Mouse (Mus musculus) limb, embryonic 10.5 days (tissue): ENCODE results near the gene Rilpl1. TPM values are rescaled to one million over a fixed set of nuclear protein-coding genes. Genes with fewer than 3 reads are reported as not detected.

ENCODE experiments used
- DNase-seq: peaks from one replicate; pipeline ENCODE4 v3.0.0-alpha.2; 2017; ENCODE audit warnings: low spot score
- H3K27ac ChIP-seq: fragments of 300-500 bp; sonication (generic); 2 replicates; pipeline ENCODE4 v1.5.1; 2016; ENCODE audit warnings: mild to moderate bottlenecking
- H3K27me3 ChIP-seq: fragments of 300-500 bp; sonication (generic); 2 replicates; pipeline ENCODE4 v1.6.1; 2016; ENCODE audit warnings: low read depth, mild to moderate bottlenecking; ENCODE audit not compliant: poor library complexity, severe bottlenecking
- H3K36me3 ChIP-seq: fragments of 300-500 bp; sonication (generic); 2 replicates; pipeline ENCODE4 v1.6.1; 2016; ENCODE audit warnings: mild to moderate bottlenecking, moderate library complexity
- H3K4me1 ChIP-seq: fragments of 300-500 bp; sonication (generic); 2 replicates; pipeline ENCODE4 v1.6.1; 2016
- H3K4me3 ChIP-seq: fragments of 300-500 bp; sonication (generic); 2 replicates; pipeline ENCODE4 v1.5.1; 2016; ENCODE audit warnings: mild to moderate bottlenecking, moderate library complexity
- H3K9me3 ChIP-seq: fragments of 300-500 bp; sonication (generic); replicated peaks from 2 replicates; pipeline ENCODE4 v1.6.1; 2016; ENCODE audit warnings: mild to moderate bottlenecking
- WGBS: fragments of 180-500 bp; shearing (Covaris S2); methylation state at CpG from one replicate; pipeline ENCODE4 v1.1.7; 2016; 5-methylcytosine and 5-hydroxymethylcytosine counted together
- polyA plus RNA-seq: library from polyadenylated mRNA; unstranded; fragments of >200 nt; fragmentation: Nextera tagmentation; extraction: Ambion mirVana; gene quantifications from 2 replicates; pipeline ENCODE4 v1.2.1, GENCODE M21; 2016

The Rilpl1 gene
- polyA plus RNA-seq, 1 experiment from 2014 or later = 25.2 TPM

DNA sequence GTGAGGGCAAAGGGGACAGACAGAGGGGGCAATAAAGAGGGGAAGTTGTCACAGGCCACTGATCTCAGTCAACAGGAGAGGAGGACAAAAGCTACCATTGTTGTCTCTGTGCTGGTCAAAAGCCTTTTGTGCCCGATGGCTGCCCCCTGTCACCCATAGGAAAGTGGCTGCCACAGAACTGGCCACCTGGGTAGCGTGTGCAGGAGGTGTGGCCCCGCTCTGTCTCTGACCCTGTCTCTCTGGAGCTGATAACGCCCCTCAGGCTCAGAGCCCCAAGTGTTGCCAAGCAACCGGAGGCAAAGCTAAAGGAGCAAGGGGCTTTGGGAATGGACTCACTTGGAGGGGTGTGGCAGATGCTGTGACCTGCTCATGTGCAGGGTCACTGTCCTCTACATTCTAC lies 32.2 kb downstream of the Rilpl1 start:
- Histone ChIP-seq H3K27ac (no peak overlapping the region), H3K4me1 (no peaks in the 10 kb centered on the region), H3K27me3 (no peaks in the 10 kb centered on the region), H3K9me3 (no peaks in the 10 kb centered on the region), H3K36me3 (peaks cover 96% of the 10 kb centered on the region), H3K4me3 (no peak overlapping the region)
- DNase-seq = no peak
- WGBS = 65% methylated on average over 5 of the region's 5 CpGs

DNA sequence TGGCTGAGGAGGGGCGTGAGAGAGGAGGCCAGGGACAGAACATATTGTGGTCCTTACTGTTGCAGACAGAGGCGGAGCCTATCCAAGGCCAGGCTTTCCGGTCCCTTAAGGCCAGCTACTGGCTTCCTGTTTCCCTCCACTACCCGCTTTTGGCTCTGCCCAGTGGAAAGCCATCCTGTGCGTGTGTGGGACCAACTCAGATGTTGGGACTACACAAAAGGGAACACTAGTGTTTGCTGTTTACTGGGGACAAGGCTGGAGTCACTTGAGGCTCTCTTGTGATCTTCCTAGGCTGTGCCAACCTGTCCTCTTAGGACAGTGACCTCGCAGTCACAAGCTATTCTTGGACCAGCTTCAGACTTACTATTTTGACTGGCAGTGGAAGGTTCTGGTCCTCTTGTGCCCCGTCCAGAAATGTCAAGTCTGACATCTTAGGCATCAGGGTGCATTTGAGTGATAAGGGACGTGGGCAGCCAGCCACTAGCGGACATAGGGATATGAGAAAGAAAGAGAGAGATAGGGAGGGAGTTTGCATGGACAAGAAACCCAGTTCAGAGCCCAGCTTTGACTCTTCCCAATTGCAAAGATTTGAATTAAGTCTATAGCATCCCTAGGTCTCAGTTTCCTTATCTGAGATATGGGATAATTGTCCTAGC lies 32.8 kb downstream of the Rilpl1 start:
- H3K27me3 ChIP-seq = no peaks in the 10 kb centered on the region
- H3K4me3 ChIP-seq = no peak overlapping the region
- 81% methylated on average over 9 of the region's 9 CpGs for WGBS
- no peak for DNase-seq
- no peaks in the 10 kb centered on the region for H3K4me1 ChIP-seq
- 0 out of 2 replicates have a peak overlapping the region, but pooled peaks have one; percentile 14 for H3K27ac ChIP-seq
- H3K9me3 ChIP-seq = no peaks in the 10 kb centered on the region
- peaks cover 96% of the 10 kb centered on the region for H3K36me3 ChIP-seq

DNA sequence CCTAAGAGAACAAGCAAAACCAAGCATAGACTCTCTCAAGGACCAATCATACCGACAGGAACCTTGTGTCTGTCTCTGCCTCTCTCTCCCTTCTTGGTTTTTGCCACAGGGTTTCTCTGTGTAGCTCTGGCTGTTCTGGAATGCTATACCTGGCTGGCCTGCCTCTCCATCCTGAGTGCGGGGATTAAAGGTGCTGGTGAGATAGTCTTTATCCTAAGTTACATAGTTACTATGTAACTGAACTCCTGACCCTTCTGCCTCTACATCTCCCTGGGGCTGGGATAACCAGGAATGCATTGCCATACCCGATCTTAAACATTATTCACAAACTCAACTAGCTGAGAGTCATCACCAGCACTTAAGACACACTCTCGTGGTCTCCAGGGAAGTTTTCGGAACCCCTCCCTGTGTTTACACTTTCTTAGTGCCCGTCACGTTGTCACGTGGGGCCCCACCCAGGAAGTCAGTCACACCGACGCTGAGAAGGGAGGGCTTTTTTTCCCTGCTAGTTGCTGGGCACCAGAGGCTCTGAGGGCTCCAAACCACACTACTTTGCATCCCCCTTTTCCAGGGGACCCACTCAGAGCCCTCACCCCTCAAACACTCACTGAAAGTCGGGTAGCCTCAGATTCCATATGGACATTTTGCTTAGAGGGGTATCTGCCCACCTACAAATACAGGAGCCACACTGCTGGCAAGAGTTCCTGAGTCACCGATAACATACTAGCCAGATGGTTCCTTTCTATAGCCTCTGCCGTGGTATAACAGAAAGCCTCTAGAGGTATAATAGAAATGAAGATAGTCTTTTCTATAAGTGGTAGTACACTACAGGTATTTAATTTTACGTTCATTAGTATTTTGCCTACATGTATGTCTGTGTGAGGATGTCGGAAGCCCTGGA lies 34.3 kb downstream of the Rilpl1 start:
- H3K9me3 ChIP-seq = no peaks in the 10 kb centered on the region
- H3K27me3 ChIP-seq = no peaks in the 10 kb centered on the region
- no peak for DNase-seq
- no peaks in the 10 kb centered on the region for H3K4me1 ChIP-seq
- H3K36me3 ChIP-seq = peaks cover 96% of the 10 kb centered on the region
- H3K27ac ChIP-seq = no peak overlapping the region
- no peak overlapping the region for H3K4me3 ChIP-seq
- WGBS = 76% methylated on average over 15 of the region's 15 CpGs

DNA sequence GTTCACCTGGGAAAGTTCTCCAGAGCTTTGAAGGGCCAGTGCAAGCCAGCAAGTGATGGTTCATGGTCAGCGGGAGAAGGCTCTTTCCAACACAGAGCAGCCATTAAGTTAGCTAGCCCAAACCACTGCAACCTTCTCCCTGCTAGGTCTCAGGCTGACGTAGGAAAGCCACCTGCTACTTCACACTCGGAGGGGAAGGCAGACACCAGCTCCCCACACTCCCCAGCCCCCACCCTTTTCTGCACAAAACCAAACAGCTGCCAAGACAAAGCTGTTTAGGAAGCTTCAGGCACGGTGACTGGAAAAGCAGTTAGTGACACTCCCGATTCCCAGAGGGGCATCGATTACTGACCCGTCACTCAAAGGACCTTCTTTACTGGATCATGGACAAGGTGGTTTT lies 35.6 kb downstream of the Rilpl1 start:
- Histone ChIP-seq H3K4me3 (no peak overlapping the region), H3K27me3 (no peaks in the 10 kb centered on the region), H3K9me3 (no peaks in the 10 kb centered on the region), H3K4me1 (no peaks in the 10 kb centered on the region), H3K27ac (no peak overlapping the region), H3K36me3 (peaks cover 96% of the 10 kb centered on the region)
- WGBS = 79% methylated on average over 7 of the region's 7 CpGs
- DNase-seq = no peak

DNA sequence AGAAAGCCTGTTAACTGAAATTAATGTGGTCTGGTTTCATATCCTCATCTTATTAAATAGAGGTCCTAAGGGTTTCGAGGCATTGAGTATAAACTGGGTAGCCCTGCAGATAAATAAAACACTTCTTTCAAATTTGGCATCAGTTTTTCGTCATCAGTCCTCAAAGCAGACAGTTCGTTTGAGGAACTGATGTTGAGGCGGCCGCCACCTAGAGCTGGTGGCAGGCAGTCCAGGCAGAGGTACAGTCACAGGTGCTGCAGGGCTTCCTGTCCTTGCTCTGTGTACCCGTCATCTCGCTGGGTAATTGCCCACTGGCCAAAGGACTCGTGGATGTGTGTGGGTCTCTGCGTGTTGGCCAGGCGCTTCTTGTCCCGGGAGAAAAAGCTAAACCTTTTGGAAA lies 37.7 kb downstream of the Rilpl1 start:
- no peaks in the 10 kb centered on the region for H3K9me3 ChIP-seq
- no peak overlapping the region for H3K27ac ChIP-seq
- no peak overlapping the region for H3K4me3 ChIP-seq
- no peaks in the 10 kb centered on the region for H3K4me1 ChIP-seq
- H3K27me3 ChIP-seq = no peaks in the 10 kb centered on the region
- WGBS = 89% methylated on average over 11 of the region's 11 CpGs
- H3K36me3 ChIP-seq = peaks cover 97% of the 10 kb centered on the region
- no peak for DNase-seq

DNA sequence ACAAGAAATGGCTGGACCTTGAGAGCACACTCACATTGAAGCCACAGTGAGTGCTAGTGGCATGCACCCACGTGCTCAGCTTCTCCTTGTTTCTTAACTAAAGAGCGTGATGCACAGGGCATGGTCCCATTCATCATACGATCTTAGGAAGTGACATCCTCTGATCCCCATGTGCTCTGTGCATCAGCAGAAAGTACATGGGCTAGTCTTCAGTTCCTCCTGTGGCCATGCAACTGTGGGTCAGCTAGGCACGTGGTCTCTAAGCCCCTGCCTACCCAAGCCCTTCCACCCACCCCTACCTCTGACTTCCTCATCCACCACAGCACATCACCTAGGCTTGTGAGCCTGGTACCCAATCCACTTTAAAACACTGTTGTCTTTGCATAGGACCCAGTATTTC lies 38.6 kb downstream of the Rilpl1 start:
- no peak overlapping the region for H3K4me3 ChIP-seq
- no peaks in the 10 kb centered on the region for H3K4me1 ChIP-seq
- no peak overlapping the region for H3K27ac ChIP-seq
- H3K27me3 ChIP-seq = no peaks in the 10 kb centered on the region
- peaks cover 96% of the 10 kb centered on the region for H3K36me3 ChIP-seq
- WGBS = 91% methylated on average over 4 of the region's 4 CpGs
- no peak for DNase-seq
- no peaks in the 10 kb centered on the region for H3K9me3 ChIP-seq

DNA sequence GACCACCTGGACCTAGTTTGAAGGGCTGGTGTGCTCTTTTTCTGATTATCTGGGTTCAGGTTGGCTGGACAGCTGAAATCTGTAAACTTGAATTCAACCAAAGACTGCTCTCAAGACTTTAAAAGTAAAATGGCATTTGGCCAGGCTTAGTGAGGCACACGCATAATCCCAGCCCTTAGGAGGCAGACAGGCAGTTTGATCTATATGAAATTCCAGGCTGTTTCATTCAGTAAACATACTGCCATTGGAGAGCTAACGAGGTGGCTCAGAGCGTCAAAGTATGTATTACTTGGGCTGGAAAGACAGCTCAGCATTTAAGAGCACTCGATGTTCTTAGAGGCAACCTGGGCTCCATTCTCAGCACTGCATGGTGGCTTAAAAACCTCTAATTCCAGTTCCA lies 39.5 kb downstream of the Rilpl1 start:
- H3K36me3 ChIP-seq = peaks cover 96% of the 10 kb centered on the region

DNA sequence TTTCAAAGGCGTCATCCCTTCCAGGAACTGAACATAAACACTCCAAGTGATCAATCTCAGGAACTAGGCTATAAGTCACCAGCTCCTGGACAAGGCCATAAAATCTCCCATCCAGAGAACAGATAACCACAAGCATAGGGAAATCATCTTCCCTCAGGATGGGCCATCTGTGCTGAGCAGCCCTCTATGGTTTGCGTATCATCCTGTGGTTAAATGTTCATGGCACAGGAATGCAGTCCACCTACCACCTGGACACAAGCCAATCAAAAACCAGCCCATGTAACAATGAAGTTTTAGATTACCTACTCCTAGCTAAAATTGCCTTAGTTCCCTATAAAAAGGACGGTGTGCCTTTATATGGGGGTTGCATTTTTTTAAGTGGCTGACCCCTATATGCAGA lies 42.3 kb downstream of the Rilpl1 start:
- Histone ChIP-seq H3K36me3 (peaks cover 89% of the 10 kb centered on the region), H3K9me3 (no peaks in the 10 kb centered on the region), H3K4me3 (no peak overlapping the region), H3K4me1 (peaks cover 9% of the 10 kb centered on the region), H3K27me3 (no peaks in the 10 kb centered on the region), H3K27ac (no peak overlapping the region)
- WGBS = 81% methylated on average over 3 of the region's 3 CpGs
- DNase-seq = no peak

More for the DNA sequence above, 39.5 kb downstream of the Rilpl1 start:
- H3K27me3 ChIP-seq = no peaks in the 10 kb centered on the region
- H3K9me3 ChIP-seq = no peaks in the 10 kb centered on the region
- no peak overlapping the region for H3K4me3 ChIP-seq
- H3K4me1 ChIP-seq = no peaks in the 10 kb centered on the region
- 90% methylated on average over 4 of the region's 4 CpGs for WGBS
- no peak for DNase-seq
- no peak overlapping the region for H3K27ac ChIP-seq

DNA sequence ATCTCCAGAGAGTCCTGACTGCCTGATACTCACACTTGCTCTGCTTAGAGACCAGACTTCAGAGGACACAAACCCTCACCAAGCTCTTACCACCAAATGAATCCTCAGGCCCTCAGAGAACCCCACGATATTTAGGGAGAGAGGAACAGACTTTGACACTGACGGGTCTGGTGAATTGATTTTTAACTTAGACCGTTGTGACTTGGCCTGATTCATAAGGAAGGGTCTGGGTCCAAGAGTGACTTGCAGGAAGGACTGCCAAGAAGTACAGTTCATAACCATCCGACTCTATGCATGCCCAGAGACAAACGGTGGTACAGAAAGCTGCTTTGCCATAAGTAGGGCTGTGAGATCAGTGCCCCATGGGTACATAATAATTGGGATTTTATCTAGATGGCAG lies 45.5 kb downstream of the Rilpl1 start:
- peaks cover 9% of the 10 kb centered on the region for H3K4me1 ChIP-seq
- H3K4me3 ChIP-seq = no peak overlapping the region
- no peak overlapping the region for H3K27ac ChIP-seq
- H3K9me3 ChIP-seq = no peaks in the 10 kb centered on the region
- peaks cover 57% of the 10 kb centered on the region for H3K36me3 ChIP-seq
- no peaks in the 10 kb centered on the region for H3K27me3 ChIP-seq
- WGBS = 95% methylated on average over 5 of the region's 5 CpGs
- no peak for DNase-seq

DNA sequence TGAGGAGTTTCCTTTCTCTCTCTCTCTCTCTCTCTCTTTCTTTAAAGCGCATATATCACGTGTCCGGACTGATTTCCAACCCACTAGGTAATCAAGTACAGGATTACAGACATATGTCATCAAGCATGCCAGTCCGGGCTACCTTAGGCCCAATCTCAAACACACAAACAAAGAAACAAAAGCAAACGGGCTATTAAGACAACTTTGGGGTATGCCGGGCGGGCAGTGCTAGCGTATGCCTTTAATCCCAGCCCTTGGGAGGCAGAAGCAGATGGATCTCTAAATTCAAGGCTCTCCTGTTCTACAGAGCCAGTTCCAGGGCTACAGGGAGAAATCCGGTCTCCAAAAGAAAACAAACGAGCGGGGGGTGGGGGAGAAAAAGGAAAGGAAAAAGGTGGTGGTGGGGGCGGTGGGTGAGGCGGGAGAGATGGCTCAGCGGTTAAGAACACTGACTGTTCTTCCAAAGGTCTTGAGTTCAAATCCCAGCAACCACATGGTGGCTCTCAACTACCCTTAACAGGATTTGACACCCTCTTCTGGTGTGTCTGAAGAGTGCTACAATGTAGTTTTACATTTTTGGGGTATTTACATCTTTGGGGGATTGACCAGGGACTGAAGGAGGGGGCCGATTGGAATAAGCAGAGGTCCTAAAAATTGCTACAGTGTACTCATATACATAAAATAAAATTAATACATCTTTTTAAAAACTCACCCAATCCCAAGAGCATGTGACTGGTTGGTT lies 47.4 kb downstream of the Rilpl1 start:
- peaks cover 9% of the 10 kb centered on the region for H3K4me1 ChIP-seq
- WGBS = 8% methylated on average over 15 of the region's 15 CpGs
- peak overlapping the region; percentile 67 for H3K4me3 ChIP-seq
- DNase-seq = no peak
- no peaks in the 10 kb centered on the region for H3K9me3 ChIP-seq
- no peaks in the 10 kb centered on the region for H3K27me3 ChIP-seq
- H3K36me3 ChIP-seq = peaks cover 40% of the 10 kb centered on the region
- peak overlapping the region; percentile 97 for H3K27ac ChIP-seq

DNA sequence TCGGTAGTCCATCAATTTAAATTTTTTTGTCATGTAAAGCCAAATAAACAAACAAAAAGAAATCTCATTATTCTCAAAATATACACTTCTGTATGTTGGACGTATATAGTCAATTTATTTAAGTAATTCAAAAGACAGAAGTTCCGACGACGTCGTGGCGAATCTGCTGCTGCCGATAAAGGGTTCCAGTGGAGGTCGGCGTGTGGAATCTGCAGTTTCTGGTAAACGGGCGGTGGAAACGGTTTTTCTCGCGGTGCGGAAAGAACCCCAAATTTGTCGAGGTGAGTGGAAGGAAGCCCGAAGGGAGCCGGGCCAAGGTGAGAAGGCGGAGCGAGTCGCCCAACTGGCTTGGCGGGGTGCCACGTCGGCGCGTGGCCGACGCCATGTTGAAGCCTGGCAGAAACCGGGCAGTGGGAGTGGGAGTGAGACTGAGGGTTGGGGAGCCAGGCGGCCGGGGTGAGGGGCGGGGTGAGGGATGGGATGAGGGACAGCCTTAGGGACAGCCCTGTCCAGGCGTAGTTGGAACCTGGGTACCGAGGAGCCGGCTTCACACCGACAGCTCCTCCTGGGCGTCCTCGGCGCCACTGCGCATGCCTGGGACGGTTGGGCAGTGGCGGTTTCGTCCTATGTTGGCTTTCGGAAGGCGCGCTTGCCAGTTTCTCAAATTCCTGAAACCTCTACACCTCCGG lies 48.1 kb downstream of the Rilpl1 start, which contains the start of gene Snrnp35:
Gene Snrnp35 (plus strand): TSS at position 169 of the 689 bp plus-strand sequence.
- Histone ChIP-seq H3K9me3 (no peaks in the 10 kb centered on the region), H3K27me3 (no peaks in the 10 kb centered on the region), H3K36me3 (peaks cover 33% of the 10 kb centered on the region), H3K4me1 (peaks cover 13% of the 10 kb centered on the region), H3K27ac (peak within 1 kb of the TSS; percentile 97), H3K4me3 (peak within 1 kb of the TSS; percentile 67)
- WGBS = under 1% methylated on average over 48 of the region's 48 CpGs
- peak; percentile 92 for DNase-seq

DNA sequence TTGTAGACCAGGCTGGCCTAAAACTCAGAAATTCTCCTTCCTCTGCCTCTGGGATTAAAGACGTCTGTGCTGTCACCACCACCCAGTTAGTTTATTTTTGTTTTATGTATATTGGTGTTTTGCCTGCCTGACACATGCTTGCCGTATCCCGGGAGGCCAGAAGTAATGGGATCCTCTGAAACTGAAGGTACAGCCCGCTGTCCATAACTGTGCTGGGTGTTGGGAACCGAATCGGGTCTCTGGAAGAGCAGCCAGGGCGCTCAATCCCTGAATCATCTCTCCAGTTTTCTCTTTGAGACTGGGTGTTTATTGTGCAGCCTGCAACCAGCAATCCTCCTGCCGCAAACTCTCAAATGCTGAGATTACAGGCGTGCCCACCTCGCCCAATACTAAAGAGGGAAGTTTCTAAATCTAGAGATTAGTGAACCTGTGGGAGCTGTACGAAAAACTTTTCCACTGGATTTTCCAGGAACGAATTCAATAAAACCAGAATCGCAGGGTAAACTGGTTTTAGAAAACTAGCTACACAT lies 48.7 kb downstream of the Rilpl1 start:
- H3K27ac ChIP-seq = peak overlapping the region; percentile 97
- 9% methylated on average over 13 of the region's 13 CpGs for WGBS
- peak overlapping the region; percentile 67 for H3K4me3 ChIP-seq
- no peaks in the 10 kb centered on the region for H3K9me3 ChIP-seq
- DNase-seq = peak; percentile 61
- peaks cover 29% of the 10 kb centered on the region for H3K36me3 ChIP-seq
- peaks cover 19% of the 10 kb centered on the region for H3K4me1 ChIP-seq
- H3K27me3 ChIP-seq = no peaks in the 10 kb centered on the region
